Mouse (Mus musculus) megakaryocyte, embryonic 14.5 days (primary cell): ENCODE data around the gene Gpr137c.

Experiments
- FLI1 ChIP-seq: IDR thresholded peaks from 2 replicates; pipeline ENCODE4 v1.6.1; 2012; ENCODE audit warnings: low read length, inconsistent platforms, mixed read lengths
- GATA1 ChIP-seq: IDR thresholded peaks from 3 replicates; pipeline ENCODE4 v1.6.1; 2012; ENCODE audit warnings: mixed read lengths, low read length, inconsistent platforms, borderline replicate concordance

DNA sequence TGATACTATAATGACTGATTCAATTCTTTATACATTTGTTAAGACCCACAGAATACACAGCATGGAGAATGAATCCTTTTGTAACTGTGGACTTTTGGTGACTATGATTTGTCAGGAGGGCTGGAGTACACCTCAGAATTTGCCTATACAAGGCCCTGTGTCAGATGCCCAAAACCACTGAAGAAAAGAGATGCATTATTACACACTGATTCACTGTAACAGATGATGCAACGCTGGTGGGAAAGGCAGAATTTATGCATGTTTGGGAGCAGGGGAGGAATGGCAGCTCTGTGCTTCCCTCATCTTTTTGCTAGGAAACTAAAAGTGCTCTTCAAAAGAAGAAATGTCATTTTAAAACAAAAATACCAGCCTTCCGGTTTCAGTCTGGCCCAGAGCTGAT is 28.5 kb upstream of the Gpr137c start:
- TF ChIP-seq GATA1: no peak
- TF ChIP-seq FLI1: no peak
